Comparison of ENCODE assay signal across 10 mouse cellular contexts in genomic region chr4:141146491-141147033, GRCm38 (mm10). TPM values are rescaled to one million over a fixed set of nuclear protein-coding genes. Genes with fewer than 3 reads are reported as not detected.
DNase-seq lines count a peak whose midpoint lies in the region; ATAC-seq and TF ChIP-seq lines count a peak whose summit lies in the region.
"Had no signal": no experiment of that assay in that cellular context is flagged by ENCODE, and none has a peak within 500 bp of the region (broad histone marks: within the 10 kb centered on the region; RNA-seq: fewer than 3 reads in every experiment).

No protein-coding gene starts in this region.

- no peaks in the 10 kb centered on the region for H3K36me3 ChIP-seq in heart, embryonic 15.5 days
- no peaks in the 10 kb centered on the region for H3K36me3 ChIP-seq in midbrain, embryonic 14.5 days (ENCODE audit: control insufficient read depth, insufficient read depth, low read length)
- H3K36me3 ChIP-seq in midbrain, embryonic 16.5 days (ENCODE audit: control insufficient read depth, insufficient read depth, low read length): no peaks in the 10 kb centered on the region
- H3K36me3 ChIP-seq in heart, postnatal 0 days (replicated peaks; ENCODE audit: control insufficient read depth, insufficient read depth, low read length): no peaks in the 10 kb centered on the region
- no peaks in the 10 kb centered on the region for H3K36me3 ChIP-seq in neural tube, embryonic 15.5 days

- no peak for TF ChIP-seq CTCF in heart, postnatal 0 days (IDR thresholded peaks at IDR 0.05; ENCODE audit: low read depth)

- no peaks in the 10 kb centered on the region for H3K9me3 ChIP-seq in heart, embryonic 15.5 days (replicated peaks)
- H3K9me3 ChIP-seq in midbrain, embryonic 14.5 days (ENCODE audit: control insufficient read depth, low read length): no peaks in the 10 kb centered on the region
- H3K9me3 ChIP-seq in midbrain, embryonic 16.5 days (replicated peaks; ENCODE audit: control insufficient read depth, low read length, poor library complexity, severe bottlenecking): no peaks in the 10 kb centered on the region
- H3K9me3 ChIP-seq in heart, postnatal 0 days (replicated peaks; ENCODE audit: control insufficient read depth, low read length): no peaks in the 10 kb centered on the region
- H3K9me3 ChIP-seq in neural tube, embryonic 15.5 days (replicated peaks): no peaks in the 10 kb centered on the region

- 94% methylated on average over 6 of the region's 6 CpGs for WGBS in heart, embryonic 15.5 days
- 95% methylated on average over 6 of the region's 6 CpGs for WGBS in midbrain, embryonic 14.5 days
- 94% methylated on average over 6 of the region's 6 CpGs for WGBS in midbrain, embryonic 16.5 days
- WGBS in heart, postnatal 0 days: 87% methylated on average over 6 of the region's 6 CpGs
- 98% methylated on average over 6 of the region's 6 CpGs for WGBS in neural tube, embryonic 15.5 days

- peaks cover 24% of the 10 kb centered on the region for H3K4me1 ChIP-seq in heart, embryonic 15.5 days (replicated peaks)
- H3K4me1 ChIP-seq in midbrain, embryonic 14.5 days (ENCODE audit: control insufficient read depth, insufficient read depth, low read length): peaks cover 16% of the 10 kb centered on the region
- peaks cover 22% of the 10 kb centered on the region for H3K4me1 ChIP-seq in midbrain, embryonic 16.5 days (ENCODE audit: control insufficient read depth, insufficient read depth, low read length)
- H3K4me1 ChIP-seq in heart, postnatal 0 days (ENCODE audit: control insufficient read depth, insufficient read depth): peaks cover 13% of the 10 kb centered on the region; the same call in 1 of the 2 replicates
- H3K4me1 ChIP-seq in neural tube, embryonic 15.5 days: peaks cover 28% of the 10 kb centered on the region

- H3K4me3 ChIP-seq in heart, embryonic 15.5 days: no peak overlapping the region
- peak overlapping the region; percentile 97; the same call in 1 of the 2 replicates for H3K4me3 ChIP-seq in midbrain, embryonic 14.5 days (replicated peaks; ENCODE audit: low read depth, low read length)
- no peak overlapping the region for H3K4me3 ChIP-seq in midbrain, embryonic 16.5 days (ENCODE audit: low read depth, low read length)
- H3K4me3 ChIP-seq in heart, postnatal 0 days (ENCODE audit: low read depth, low read length): no peak overlapping the region
- H3K4me3 ChIP-seq in neural tube, embryonic 15.5 days (replicated peaks): no peak overlapping the region; the same call in 1 of the 2 replicates

- no peak overlapping the region for H3K27ac ChIP-seq in heart, embryonic 15.5 days
- no peak overlapping the region for H3K27ac ChIP-seq in midbrain, embryonic 14.5 days (replicated peaks; ENCODE audit: low read depth, low read length)
- no peak overlapping the region for H3K27ac ChIP-seq in midbrain, embryonic 16.5 days (ENCODE audit: low read length)
- H3K27ac ChIP-seq in heart, postnatal 0 days (ENCODE audit: low read depth): peak overlapping the region; percentile 94
- no peak overlapping the region for H3K27ac ChIP-seq in neural tube, embryonic 15.5 days (replicated peaks)

- ATAC-seq in heart, embryonic 15.5 days (replicated peaks; ENCODE audit: insufficient number of reproducible peaks, insufficient read depth, low FRiP score, low read depth): no peak
- no peak for ATAC-seq in midbrain, embryonic 14.5 days (ENCODE audit: low FRiP score, low TSS enrichment)
- ATAC-seq in midbrain, embryonic 16.5 days: no peak
- no peak for ATAC-seq in heart, postnatal 0 days (ENCODE audit: insufficient read depth, low read depth)
- no peak for ATAC-seq in neural tube, embryonic 15.5 days (ENCODE audit: low FRiP score)

- H3K9ac ChIP-seq in heart, embryonic 15.5 days: no peak overlapping the region
- H3K9ac ChIP-seq in midbrain, embryonic 14.5 days (replicated peaks; ENCODE audit: low read length): no peak overlapping the region
- H3K9ac ChIP-seq in midbrain, embryonic 16.5 days (ENCODE audit: low read depth, low read length): no peak overlapping the region
- H3K9ac ChIP-seq in heart, postnatal 0 days (replicated peaks; ENCODE audit: low read depth, low read length): no peak overlapping the region
- H3K9ac ChIP-seq in neural tube, embryonic 15.5 days (replicated peaks): no peak overlapping the region

- TF ChIP-seq EP300 in heart, postnatal 0 days (IDR thresholded peaks at IDR 0.05; ENCODE audit: low read depth): no peak

- H3K4me2 ChIP-seq in heart, embryonic 15.5 days: peak overlapping the region; percentile 69
- H3K4me2 ChIP-seq in midbrain, embryonic 14.5 days (ENCODE audit: low read length): no peak overlapping the region
- no peak overlapping the region for H3K4me2 ChIP-seq in midbrain, embryonic 16.5 days (ENCODE audit: low read length)
- peak overlapping the region; percentile 87 for H3K4me2 ChIP-seq in heart, postnatal 0 days (ENCODE audit: low read depth, low read length)
- H3K4me2 ChIP-seq in neural tube, embryonic 15.5 days: peak overlapping the region; percentile 67

- no peak for DNase-seq in heart, adult 9 months (ENCODE audit: low spot score in 2 of 2)
- DNase-seq in midbrain, embryonic 14.5 days: no peak
- DNase-seq in heart, postnatal 0 days (ENCODE audit: low spot score): no peak
- DNase-seq in yolk sac, embryonic 10.5 days (ENCODE audit: low spot score): no peak
- DNase-seq in thymus, postnatal 4 days: no peak
- DNase-seq: lung, postnatal 36 days had no signal

- no peaks in the 10 kb centered on the region for H3K27me3 ChIP-seq in heart, embryonic 15.5 days
- H3K27me3 ChIP-seq in midbrain, embryonic 14.5 days (ENCODE audit: control insufficient read depth, insufficient read depth, low read length): no peaks in the 10 kb centered on the region
- H3K27me3 ChIP-seq in midbrain, embryonic 16.5 days (ENCODE audit: control insufficient read depth, insufficient read depth, low read depth, low read length): no peaks in the 10 kb centered on the region
- no peaks in the 10 kb centered on the region for H3K27me3 ChIP-seq in heart, postnatal 0 days (ENCODE audit: control insufficient read depth, insufficient read depth, low read length)
- H3K27me3 ChIP-seq in neural tube, embryonic 15.5 days (replicated peaks): 0 out of 2 replicates have a peak, but pooled peaks cover 5% of the 10 kb centered on the region

RNA-seq across cellular contexts. Expression of gene Fbxo42, which starts 1.2 kb away (rescaled TPM):
- polyA plus RNA-seq in heart, embryonic 15.5 days (2015; fragmentation: Nextera tagmentation; extraction: Ambion mirVana): 10.3 and 15.3 TPM in 2 replicates
- 28.6 and 31.9 TPM in 2 replicates for polyA plus RNA-seq in midbrain, embryonic 14.5 days (2014; fragmentation: Nextera tagmentation; extraction: Ambion mirVana)
- polyA plus RNA-seq in midbrain, embryonic 16.5 days (2015; fragmentation: Nextera tagmentation; extraction: Ambion mirVana): 25.5 TPM in 2 replicates
- total RNA-seq in heart, postnatal 0 days (2014; rRNA removed; ENCODE audit: low replicate concordance): 8.2 and 9.5 TPM in 2 replicates
- 9.0 and 9.1 TPM in 2 replicates for polyA plus RNA-seq in heart, postnatal 0 days (2015; fragmentation: Nextera tagmentation; extraction: Ambion mirVana)
- 23.3 and 23.8 TPM in 2 replicates for polyA plus RNA-seq in neural tube, embryonic 15.5 days (2015; fragmentation: Nextera tagmentation; extraction: Ambion mirVana)

RNA-seq across cellular contexts. Expression of gene Szrd1, which starts 7.0 kb away (rescaled TPM):
- polyA plus RNA-seq in heart, embryonic 15.5 days (2015; fragmentation: Nextera tagmentation; extraction: Ambion mirVana): 30.1 and 32.8 TPM in 2 replicates
- polyA plus RNA-seq in midbrain, embryonic 14.5 days (2014; fragmentation: Nextera tagmentation; extraction: Ambion mirVana): 17.1 and 38.5 TPM in 2 replicates
- polyA plus RNA-seq in midbrain, embryonic 16.5 days (2015; fragmentation: Nextera tagmentation; extraction: Ambion mirVana): 24.5 and 25.1 TPM in 2 replicates
- total RNA-seq in heart, postnatal 0 days (2014; rRNA removed; ENCODE audit: low replicate concordance): 72.9 and 73.8 TPM in 2 replicates
- polyA plus RNA-seq in heart, postnatal 0 days (2015; fragmentation: Nextera tagmentation; extraction: Ambion mirVana): 18.5 and 19.4 TPM in 2 replicates
- polyA plus RNA-seq in neural tube, embryonic 15.5 days (2015; fragmentation: Nextera tagmentation; extraction: Ambion mirVana): 23.7 and 29.1 TPM in 2 replicates

RNA-seq across cellular contexts. Expression of gene Spata21, which starts 58.4 kb away (rescaled TPM):
- 0.26 TPM in 1 of 2 replicates, not detected in the other for polyA plus RNA-seq in heart, embryonic 15.5 days (2015; fragmentation: Nextera tagmentation; extraction: Ambion mirVana)
- 0.24 TPM in 1 of 2 replicates, not detected in the other for polyA plus RNA-seq in midbrain, embryonic 14.5 days (2014; fragmentation: Nextera tagmentation; extraction: Ambion mirVana)
- polyA plus RNA-seq in midbrain, embryonic 16.5 days (2015; fragmentation: Nextera tagmentation; extraction: Ambion mirVana): 0.39 TPM in 1 of 2 replicates, not detected in the other
- not detected in 2 replicates for total RNA-seq in heart, postnatal 0 days (2014; rRNA removed; ENCODE audit: low replicate concordance)
- 0.04 TPM in 1 of 2 replicates, not detected in the other for polyA plus RNA-seq in heart, postnatal 0 days (2015; fragmentation: Nextera tagmentation; extraction: Ambion mirVana)
- 0.51 and 0.55 TPM in 2 replicates for polyA plus RNA-seq in neural tube, embryonic 15.5 days (2015; fragmentation: Nextera tagmentation; extraction: Ambion mirVana)
- total RNA-seq: gastrocnemius, adult 18-20 months had no signal

Comparison
In these comparisons a context has a peak if more than half of its experiments do, and no peak if none do; other contexts are left out.
1. H3K4me2 ChIP-seq: peak in heart, embryonic 15.5 days (single experiment), heart, postnatal 0 days (single experiment) and neural tube, embryonic 15.5 days (single experiment); none in midbrain, embryonic 14.5 days (single experiment) and midbrain, embryonic 16.5 days (single experiment).